In the genomic region with DNA sequence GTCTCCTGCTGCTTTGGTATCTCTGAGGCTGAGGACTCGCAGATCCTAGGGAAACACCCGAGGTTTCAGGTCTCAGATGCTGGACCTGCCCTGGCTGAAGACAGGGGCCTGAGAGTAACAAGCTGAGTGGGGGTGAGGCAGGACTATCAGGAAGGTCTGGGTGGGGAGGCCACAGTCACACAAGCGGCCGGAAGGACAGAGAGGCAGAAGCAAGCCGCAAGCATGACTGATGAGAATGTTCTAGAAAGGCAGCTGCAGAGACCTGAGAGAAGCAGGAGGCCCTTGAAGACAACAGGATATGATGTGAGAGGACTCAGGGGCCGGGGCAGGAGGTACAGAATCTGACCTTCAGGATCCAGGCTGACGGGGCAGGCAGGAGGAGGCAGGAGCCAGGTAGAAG, we compare ENCODE assay signal across 8 mouse cellular contexts. TPM values are rescaled to one million over a fixed set of nuclear protein-coding genes. Genes with fewer than 3 reads are reported as not detected.
DNase-seq lines count a peak whose midpoint lies in the region; ATAC-seq and TF ChIP-seq lines count a peak whose summit lies in the region.

No protein-coding gene starts in this region.

- H3K27ac ChIP-seq in midbrain, embryonic 13.5 days = peak overlapping the region; percentile 82; the same call in 1 of the 2 replicates
- H3K27ac ChIP-seq in midbrain, postnatal 0 days (ENCODE audit: low read depth, low read length) = no peak overlapping the region
- H3K27ac ChIP-seq in heart, embryonic 15.5 days = peak overlapping the region; percentile 88
- no peak overlapping the region for H3K27ac ChIP-seq in midbrain, embryonic 11.5 days (ENCODE audit: low read depth, low read length)

- no peak for TF ChIP-seq CTCF in midbrain, postnatal 0 days (IDR thresholded peaks at IDR 0.05)

- ATAC-seq in midbrain, embryonic 13.5 days = no peak
- ATAC-seq in midbrain, postnatal 0 days (ENCODE audit: low FRiP score) = no peak
- ATAC-seq in heart, embryonic 15.5 days (replicated peaks; ENCODE audit: insufficient number of reproducible peaks, insufficient read depth, low FRiP score, low read depth) = no peak
- peak; percentile 4; the same call in 1 of the 2 replicates for ATAC-seq in megakaryocyte, adult 5-6 weeks (ENCODE audit: poor library complexity, severe bottlenecking)
- no peak for ATAC-seq in midbrain, embryonic 11.5 days (ENCODE audit: low FRiP score)

- no peaks in the 10 kb centered on the region for H3K27me3 ChIP-seq in midbrain, embryonic 13.5 days
- no peaks in the 10 kb centered on the region for H3K27me3 ChIP-seq in midbrain, postnatal 0 days (ENCODE audit: insufficient read depth, low read length)
- H3K27me3 ChIP-seq in heart, embryonic 15.5 days = no peaks in the 10 kb centered on the region
- no peaks in the 10 kb centered on the region for H3K27me3 ChIP-seq in midbrain, embryonic 11.5 days (ENCODE audit: control insufficient read depth, insufficient read depth, low read length)

- 87% methylated on average over 7 of the region's 7 CpGs for WGBS in midbrain, embryonic 13.5 days
- WGBS in midbrain, postnatal 0 days = 80% methylated on average over 7 of the region's 7 CpGs
- 56% methylated on average over 7 of the region's 7 CpGs for WGBS in heart, embryonic 15.5 days
- 81% methylated on average over 7 of the region's 7 CpGs for WGBS in midbrain, embryonic 11.5 days

- H3K9ac ChIP-seq in midbrain, embryonic 13.5 days (replicated peaks) = 0 out of 2 replicates have a peak overlapping the region, but pooled peaks have one; percentile 19
- no peak overlapping the region for H3K9ac ChIP-seq in midbrain, postnatal 0 days (replicated peaks; ENCODE audit: low read length, poor library complexity, severe bottlenecking)
- no peak overlapping the region for H3K9ac ChIP-seq in heart, embryonic 15.5 days
- no peak overlapping the region for H3K9ac ChIP-seq in midbrain, embryonic 11.5 days (ENCODE audit: low read length)

- H3K4me1 ChIP-seq in midbrain, embryonic 13.5 days (replicated peaks) = peaks cover 73% of the 10 kb centered on the region
- peaks cover 7% of the 10 kb centered on the region; the same call in 1 of the 2 replicates for H3K4me1 ChIP-seq in midbrain, postnatal 0 days (ENCODE audit: insufficient read depth, low read length)
- peaks cover 64% of the 10 kb centered on the region for H3K4me1 ChIP-seq in heart, embryonic 15.5 days (replicated peaks)
- H3K4me1 ChIP-seq in midbrain, embryonic 11.5 days (ENCODE audit: control insufficient read depth, insufficient read depth, low read length) = peaks cover 33% of the 10 kb centered on the region

- intact Hi-C loops in left cerebral cortex, postnatal 25 days (cut with DNase I) = no loop called here

- no peak overlapping the region for H3K4me2 ChIP-seq in midbrain, embryonic 13.5 days (replicated peaks)
- H3K4me2 ChIP-seq in midbrain, postnatal 0 days (ENCODE audit: low read depth, low read length, poor library complexity, severe bottlenecking) = no peak overlapping the region
- H3K4me2 ChIP-seq in heart, embryonic 15.5 days = peak overlapping the region; percentile 58
- H3K4me2 ChIP-seq in midbrain, embryonic 11.5 days = no peak overlapping the region

- no peaks in the 10 kb centered on the region for H3K9me3 ChIP-seq in midbrain, embryonic 13.5 days
- H3K9me3 ChIP-seq in midbrain, postnatal 0 days (ENCODE audit: low read length) = no peaks in the 10 kb centered on the region
- no peaks in the 10 kb centered on the region for H3K9me3 ChIP-seq in heart, embryonic 15.5 days (replicated peaks)
- no peaks in the 10 kb centered on the region for H3K9me3 ChIP-seq in midbrain, embryonic 11.5 days (ENCODE audit: control insufficient read depth, low read length)

- no peak for DNase-seq in midbrain, postnatal 0 days (ENCODE audit: low spot score)
- peak; percentile 70 for DNase-seq in thymus, postnatal 4 days
- DNase-seq in right cerebral cortex, adult 18-20 months = no peak
- no peak for DNase-seq in left cerebral cortex, postnatal 25 days (ENCODE audit: low spot score in 2 of 2)
- no peak for DNase-seq in midbrain, embryonic 11.5 days (ENCODE audit: low spot score, missing footprints)

- no peaks in the 10 kb centered on the region for H3K36me3 ChIP-seq in midbrain, embryonic 13.5 days
- H3K36me3 ChIP-seq in midbrain, postnatal 0 days (ENCODE audit: insufficient read depth, low read length) = no peaks in the 10 kb centered on the region
- H3K36me3 ChIP-seq in heart, embryonic 15.5 days = no peaks in the 10 kb centered on the region
- no peaks in the 10 kb centered on the region for H3K36me3 ChIP-seq in midbrain, embryonic 11.5 days (ENCODE audit: control insufficient read depth, insufficient read depth, low read length)

- no peak overlapping the region for H3K4me3 ChIP-seq in midbrain, embryonic 13.5 days (replicated peaks)
- no peak overlapping the region for H3K4me3 ChIP-seq in midbrain, postnatal 0 days (ENCODE audit: low read depth, low read length)
- no peak overlapping the region for H3K4me3 ChIP-seq in heart, embryonic 15.5 days
- H3K4me3 ChIP-seq in midbrain, embryonic 11.5 days (ENCODE audit: low read depth, low read length) = no peak overlapping the region

RNA-seq across cellular contexts. Expression of a gene that starts 1.1 kb away (rescaled TPM):
- polyA plus RNA-seq in midbrain, embryonic 13.5 days (2015; fragmentation: Nextera tagmentation; extraction: Ambion mirVana) = 10.7 and 11.8 TPM in 2 replicates
- 4.4 and 5.3 TPM in 2 replicates for total RNA-seq in midbrain, postnatal 0 days (2014; rRNA removed)
- 1.9 and 2.1 TPM in 2 replicates for polyA plus RNA-seq in midbrain, postnatal 0 days (2015; fragmentation: Nextera tagmentation; extraction: Ambion mirVana)
- 2.3 and 6.1 TPM in 2 replicates for polyA plus RNA-seq in heart, embryonic 15.5 days (2015; fragmentation: Nextera tagmentation; extraction: Ambion mirVana)
- total RNA-seq in megakaryocyte, adult 5-6 weeks (2015) = 84.6 and 91.2 TPM in 2 replicates
- total RNA-seq in megakaryocyte, adult 5-6 weeks (2017) = 43.5 and 56.7 TPM in 2 replicates
- total RNA-seq in left cerebral cortex, postnatal 25 days (2021) = 1 to 10 TPM; 2.9 to 3.0 TPM
- 7.0 and 9.1 TPM in 2 replicates for polyA plus RNA-seq in midbrain, embryonic 11.5 days (2014; fragmentation: Nextera tagmentation; extraction: Ambion mirVana)

RNA-seq across cellular contexts. Expression of a gene that starts 42.0 kb away (rescaled TPM):
- not detected in 2 replicates for polyA plus RNA-seq in midbrain, embryonic 13.5 days (2015; fragmentation: Nextera tagmentation; extraction: Ambion mirVana)
- not detected in 2 replicates for total RNA-seq in midbrain, postnatal 0 days (2014; rRNA removed)
- not detected in 2 replicates for polyA plus RNA-seq in midbrain, postnatal 0 days (2015; fragmentation: Nextera tagmentation; extraction: Ambion mirVana)
- polyA plus RNA-seq in heart, embryonic 15.5 days (2015; fragmentation: Nextera tagmentation; extraction: Ambion mirVana) = not detected in 2 replicates
- total RNA-seq in megakaryocyte, adult 5-6 weeks (2015) = not detected in 2 replicates
- total RNA-seq in megakaryocyte, adult 5-6 weeks (2017) = not detected in 2 replicates
- total RNA-seq in left cerebral cortex, postnatal 25 days (2021) = not detected
- not detected in 2 replicates for polyA plus RNA-seq in midbrain, embryonic 11.5 days (2014; fragmentation: Nextera tagmentation; extraction: Ambion mirVana)

RNA-seq across cellular contexts. Expression of a gene that starts 48.2 kb away (rescaled TPM):
- polyA plus RNA-seq in midbrain, embryonic 13.5 days (2015; fragmentation: Nextera tagmentation; extraction: Ambion mirVana) = not detected in 2 replicates
- not detected in 2 replicates for total RNA-seq in midbrain, postnatal 0 days (2014; rRNA removed)
- polyA plus RNA-seq in midbrain, postnatal 0 days (2015; fragmentation: Nextera tagmentation; extraction: Ambion mirVana) = not detected in 2 replicates
- polyA plus RNA-seq in heart, embryonic 15.5 days (2015; fragmentation: Nextera tagmentation; extraction: Ambion mirVana) = not detected in 2 replicates
- total RNA-seq in megakaryocyte, adult 5-6 weeks (2015) = not detected in 2 replicates
- total RNA-seq in megakaryocyte, adult 5-6 weeks (2017) = not detected in 2 replicates
- not detected for total RNA-seq in left cerebral cortex, postnatal 25 days (2021)
- polyA plus RNA-seq in midbrain, embryonic 11.5 days (2014; fragmentation: Nextera tagmentation; extraction: Ambion mirVana) = not detected in 2 replicates

RNA-seq across cellular contexts. Expression of a gene that starts 59.8 kb away (rescaled TPM):
- polyA plus RNA-seq in midbrain, embryonic 13.5 days (2015; fragmentation: Nextera tagmentation; extraction: Ambion mirVana) = not detected in 2 replicates
- total RNA-seq in midbrain, postnatal 0 days (2014; rRNA removed) = not detected in 2 replicates
- not detected in 2 replicates for polyA plus RNA-seq in midbrain, postnatal 0 days (2015; fragmentation: Nextera tagmentation; extraction: Ambion mirVana)
- not detected in 2 replicates for polyA plus RNA-seq in heart, embryonic 15.5 days (2015; fragmentation: Nextera tagmentation; extraction: Ambion mirVana)
- total RNA-seq in megakaryocyte, adult 5-6 weeks (2015) = 18.3 and 25.9 TPM in 2 replicates
- total RNA-seq in megakaryocyte, adult 5-6 weeks (2017) = 28.3 and 30.2 TPM in 2 replicates
- not detected for total RNA-seq in left cerebral cortex, postnatal 25 days (2021)
- polyA plus RNA-seq in midbrain, embryonic 11.5 days (2014; fragmentation: Nextera tagmentation; extraction: Ambion mirVana) = not detected in 2 replicates

Comparison
In these comparisons a context has a peak if more than half of its experiments do, and no peak if none do; other contexts are left out.
1. H3K27ac ChIP-seq: peak in midbrain, embryonic 13.5 days (single experiment) and heart, embryonic 15.5 days (single experiment); none in midbrain, postnatal 0 days (single experiment) and midbrain, embryonic 11.5 days (single experiment).